Mouse (Mus musculus) forebrain, embryonic 13.5 days (tissue): ENCODE results near the gene Plcb3. TPM values are rescaled to one million over a fixed set of nuclear protein-coding genes. Genes with fewer than 3 reads are reported as not detected.

ENCODE experiments used
- ATAC-seq: fragments of 200-750 bp; cut with Nextera tagmentation; 2 replicates; pipeline ENCODE4 v1.8.0; 2017
- H3K27ac ChIP-seq: fragments of 300-500 bp; sonication (generic); 2 replicates; pipeline ENCODE4 v1.5.1; 2015; ENCODE audit warnings: inconsistent platforms, mild to moderate bottlenecking, moderate library complexity
- H3K27me3 ChIP-seq: fragments of 300-500 bp; sonication (generic); 2 replicates; pipeline ENCODE4 v1.6.1; 2015; ENCODE audit warnings: mild to moderate bottlenecking, inconsistent platforms
- H3K36me3 ChIP-seq: fragments of 300-500 bp; sonication (generic); 2 replicates; pipeline ENCODE4 v1.6.1; 2015; ENCODE audit warnings: mild to moderate bottlenecking, inconsistent platforms; ENCODE audit not compliant: poor library complexity, severe bottlenecking
- H3K4me1 ChIP-seq: fragments of 300-500 bp; sonication (generic); 2 replicates; pipeline ENCODE4 v1.6.1; 2015; ENCODE audit warnings: inconsistent platforms
- H3K4me2 ChIP-seq: fragments of 300-500 bp; sonication (generic); 2 replicates; pipeline ENCODE4 v1.6.1; 2015; ENCODE audit warnings: inconsistent platforms, mild to moderate bottlenecking, moderate library complexity
- H3K4me3 ChIP-seq: fragments of 300-500 bp; sonication (generic); 2 replicates; pipeline ENCODE4 v1.5.1; 2015; ENCODE audit warnings: mild to moderate bottlenecking, inconsistent platforms
- H3K9ac ChIP-seq: fragments of 300-500 bp; sonication (generic); 2 replicates; pipeline ENCODE4 v1.6.1; 2015; ENCODE audit warnings: mild to moderate bottlenecking, inconsistent platforms
- H3K9me3 ChIP-seq: fragments of 300-500 bp; sonication (generic); replicated peaks from 2 replicates; pipeline ENCODE4 v1.6.1; 2016; ENCODE audit warnings: inconsistent platforms
- WGBS: fragments of 180-500 bp; shearing (Covaris S2); methylation state at CpG from one replicate; pipeline ENCODE4 v1.1.7; 2015; 5-methylcytosine and 5-hydroxymethylcytosine counted together
- polyA plus RNA-seq: library from polyadenylated mRNA; unstranded; fragments of >200 nt; fragmentation: Nextera tagmentation; extraction: Ambion mirVana; gene quantifications from 2 replicates; pipeline ENCODE4 v1.2.1, GENCODE M21; 2015

Gene Plcb3
- polyA plus RNA-seq, 1 experiment from 2014 or later, result 11.0 TPM

DNA sequence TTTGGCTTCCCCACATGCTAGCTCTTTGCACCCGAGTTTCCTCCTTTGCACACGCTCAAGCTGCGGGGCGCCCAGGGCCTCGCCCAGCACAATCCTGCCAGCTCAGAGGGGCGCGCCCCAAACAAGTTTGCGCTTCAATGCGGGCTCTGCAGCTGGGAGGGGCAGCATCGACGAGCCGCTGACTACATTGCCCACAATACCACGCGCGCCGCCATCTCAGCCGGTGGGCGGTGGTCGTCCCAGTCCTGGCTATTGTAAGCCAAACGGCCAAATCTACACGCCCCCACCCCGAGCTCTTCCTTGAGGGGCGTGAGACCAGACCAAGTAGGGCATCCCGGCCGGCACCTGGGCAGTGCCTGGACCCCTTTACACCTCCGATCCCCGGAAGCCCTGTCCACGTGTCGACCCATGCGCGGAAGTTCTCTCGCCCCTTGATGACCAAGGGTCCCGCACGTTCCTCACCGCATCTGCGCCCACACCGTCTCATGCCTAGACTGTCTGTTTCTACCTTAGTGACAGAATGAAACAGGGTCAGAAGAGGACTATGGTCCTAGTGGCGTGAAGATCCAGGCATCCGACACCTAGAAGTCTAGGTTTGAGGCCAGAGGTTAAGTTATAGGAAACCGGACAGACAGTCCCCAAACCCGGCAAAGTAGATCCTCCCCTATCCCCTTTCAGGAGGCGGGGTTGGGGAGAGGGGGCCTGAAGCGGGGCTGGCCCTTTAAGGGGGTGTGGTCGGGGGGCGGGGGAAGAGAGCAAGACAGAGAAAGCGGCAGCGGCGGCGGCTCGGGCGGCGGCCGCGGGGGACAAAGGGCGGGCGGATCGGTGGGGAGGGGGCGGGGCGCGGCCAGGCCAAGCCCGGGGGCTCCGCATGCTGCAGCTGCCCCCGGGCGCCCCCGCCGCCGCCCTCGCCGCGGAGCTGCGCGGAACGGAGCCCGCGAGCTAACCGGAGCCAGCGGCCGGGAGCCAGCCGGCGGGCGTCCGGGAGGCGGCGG lies 1.8 kb downstream of the Plcb3 start, which contains the start of gene Ppp1r14b:
Ppp1r14b (plus strand) TSS at position 758 of the 995 bp plus-strand sequence.
- peaks cover 54% of the 10 kb centered on the region for H3K4me1 ChIP-seq
- H3K4me3 ChIP-seq, result peak within 1 kb of the TSS; percentile 89
- ATAC-seq, result peak; percentile 67
- WGBS, result under 1% methylated on average over 51 of the region's 84 CpGs
- H3K27me3 ChIP-seq, result peaks cover 26% of the 10 kb centered on the region
- H3K9ac ChIP-seq, result peak within 1 kb of the TSS; percentile 88
- H3K27ac ChIP-seq, result peak within 1 kb of the TSS; percentile 96
- H3K4me2 ChIP-seq, result peak within 1 kb of the TSS; percentile 91
- peaks cover 23% of the 10 kb centered on the region for H3K36me3 ChIP-seq
- H3K9me3 ChIP-seq, result no peaks in the 10 kb centered on the region

DNA sequence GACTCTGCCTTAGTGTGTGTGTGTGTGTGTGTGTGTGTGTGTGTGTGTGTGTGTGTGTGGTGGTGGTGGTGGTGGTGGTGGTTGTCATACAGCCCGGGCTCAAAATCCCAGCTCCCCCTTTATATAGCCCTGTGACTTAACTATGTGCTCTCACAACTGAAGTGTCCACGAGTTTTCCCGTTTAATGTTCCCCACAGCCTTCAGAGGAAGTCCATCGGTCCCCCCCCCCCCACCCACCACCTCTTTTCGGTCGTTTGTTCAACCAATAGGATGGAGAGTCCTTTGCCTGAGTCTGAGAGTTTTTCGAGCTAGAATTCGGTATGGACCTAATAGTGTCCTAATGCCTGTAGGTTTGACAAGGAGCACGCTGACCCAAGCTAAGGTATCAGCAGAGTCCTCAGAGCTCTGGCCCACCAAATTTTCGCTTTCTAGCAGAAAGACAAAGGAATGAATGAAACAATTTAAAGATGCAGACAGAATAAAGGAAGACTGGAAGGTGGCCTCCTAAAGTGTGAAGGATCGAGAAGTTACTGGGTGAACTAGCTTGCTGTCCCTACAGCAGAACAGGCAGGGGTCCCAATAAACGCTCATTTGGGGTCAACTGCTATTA lies 2.6 kb downstream of the Plcb3 start:
- 33% methylated on average over 12 of the region's 12 CpGs for WGBS
- H3K4me2 ChIP-seq, result peak overlapping the region; percentile 91
- ATAC-seq, result no peak
- peaks cover 52% of the 10 kb centered on the region for H3K4me1 ChIP-seq
- H3K9ac ChIP-seq, result peak overlapping the region; percentile 88; the same call in 1 of the 2 replicates
- H3K27ac ChIP-seq, result no peak overlapping the region
- no peaks in the 10 kb centered on the region for H3K9me3 ChIP-seq
- peaks cover 35% of the 10 kb centered on the region for H3K27me3 ChIP-seq
- H3K36me3 ChIP-seq, result peaks cover 21% of the 10 kb centered on the region
- H3K4me3 ChIP-seq, result peak overlapping the region; percentile 89

DNA sequence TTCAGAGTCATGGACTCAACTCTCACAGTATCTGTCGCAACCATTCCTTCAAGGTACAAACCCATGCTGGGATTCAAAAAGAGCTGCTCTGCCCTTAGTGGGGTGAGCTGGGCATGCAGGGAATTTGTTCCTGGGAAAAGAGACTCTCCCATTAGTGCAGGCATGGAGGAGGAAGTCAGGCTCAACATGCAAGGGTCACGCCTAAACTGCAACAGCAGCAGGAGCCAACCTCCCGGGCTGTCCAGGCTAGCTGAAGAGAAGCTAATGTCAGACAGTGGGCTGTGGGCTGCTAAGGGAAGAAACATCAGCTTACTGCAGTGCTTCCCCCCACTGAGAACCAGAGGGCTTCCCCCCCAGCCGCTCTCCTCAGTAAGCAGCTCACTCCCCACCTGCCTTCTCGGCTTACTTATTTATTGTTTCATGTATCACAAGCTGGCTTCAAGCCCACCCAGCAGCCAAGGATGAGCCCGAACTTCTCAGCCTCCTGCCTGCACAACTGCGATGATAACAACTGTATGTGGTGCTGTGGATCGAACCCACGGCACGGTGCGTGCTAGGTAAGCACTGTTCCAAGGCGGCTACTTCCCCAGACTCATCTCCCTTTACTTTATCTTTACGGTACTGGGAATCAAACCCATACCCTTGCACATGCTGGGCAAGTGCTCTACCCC lies 3.9 kb downstream of the Plcb3 start:
- no peak overlapping the region for H3K27ac ChIP-seq
- H3K9me3 ChIP-seq, result no peaks in the 10 kb centered on the region
- no peak overlapping the region for H3K9ac ChIP-seq
- peaks cover 8% of the 10 kb centered on the region for H3K36me3 ChIP-seq
- ATAC-seq, result no peak
- no peak overlapping the region for H3K4me3 ChIP-seq
- H3K4me2 ChIP-seq, result no peak overlapping the region
- peaks cover 45% of the 10 kb centered on the region for H3K27me3 ChIP-seq
- peaks cover 42% of the 10 kb centered on the region for H3K4me1 ChIP-seq
- 85% methylated on average over 13 of the region's 13 CpGs for WGBS

DNA sequence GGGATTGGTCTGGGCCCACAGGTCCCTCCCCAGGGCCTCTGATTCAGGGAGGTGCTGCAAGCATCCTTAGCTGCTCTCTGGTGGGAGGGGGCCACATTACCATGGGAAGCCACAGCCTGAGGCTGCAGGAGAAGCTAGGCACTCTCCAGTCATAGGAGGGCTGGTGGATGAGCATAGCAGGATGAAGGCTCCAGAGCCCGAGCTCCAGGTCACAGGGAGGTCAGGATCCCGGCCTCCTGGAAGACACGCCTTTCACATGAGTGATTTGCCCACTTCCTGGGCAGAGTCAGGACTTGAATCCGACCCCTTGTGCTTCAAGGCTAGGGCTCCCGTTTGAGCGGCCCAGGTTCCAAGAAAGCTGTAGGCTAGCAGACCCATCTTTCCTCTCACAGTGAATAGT lies 4.6 kb downstream of the Plcb3 start:
- Histone ChIP-seq H3K4me3 (no peak overlapping the region), H3K9me3 (no peaks in the 10 kb centered on the region), H3K4me2 (no peak overlapping the region), H3K27ac (no peak overlapping the region), H3K9ac (no peak overlapping the region), H3K4me1 (peaks cover 35% of the 10 kb centered on the region), H3K36me3 (peaks cover 2% of the 10 kb centered on the region), H3K27me3 (peaks cover 45% of the 10 kb centered on the region)
- ATAC-seq, result no peak
- WGBS, result 47% methylated on average over 6 of the region's 6 CpGs

DNA sequence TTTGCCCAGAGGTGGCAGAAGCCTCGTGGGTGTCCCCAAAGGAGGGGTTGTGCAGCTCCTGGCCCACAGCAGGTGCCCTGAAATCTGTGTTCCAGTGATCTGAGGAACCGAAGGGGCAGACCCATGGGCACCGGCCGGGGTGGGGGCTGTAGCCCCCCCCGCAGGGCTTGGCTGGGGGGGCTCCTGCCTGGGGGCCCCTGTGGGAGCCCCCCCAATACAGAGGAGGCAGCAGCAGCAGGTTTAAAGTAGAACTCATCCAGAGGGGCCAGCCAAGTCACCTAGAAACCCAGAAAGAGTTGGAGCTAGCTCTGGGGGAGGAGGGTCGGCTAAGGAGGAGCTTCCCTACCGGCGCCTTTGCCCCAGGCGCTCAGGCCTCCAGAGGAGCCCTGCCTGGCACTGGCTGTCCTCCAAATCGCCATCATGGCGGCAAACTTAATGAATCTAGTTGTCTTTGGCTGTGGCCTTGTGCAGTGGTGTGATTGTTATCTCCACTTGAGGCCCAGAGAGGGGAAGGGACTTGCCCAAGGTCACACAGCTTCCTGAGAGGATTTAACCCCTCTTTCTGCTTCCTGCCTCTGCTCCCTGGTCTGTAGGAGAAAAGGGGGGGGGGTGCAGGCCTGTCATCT lies 5.7 kb downstream of the Plcb3 start:
- peak overlapping the region; percentile 40 for H3K9ac ChIP-seq
- no peak overlapping the region for H3K4me3 ChIP-seq

DNA sequence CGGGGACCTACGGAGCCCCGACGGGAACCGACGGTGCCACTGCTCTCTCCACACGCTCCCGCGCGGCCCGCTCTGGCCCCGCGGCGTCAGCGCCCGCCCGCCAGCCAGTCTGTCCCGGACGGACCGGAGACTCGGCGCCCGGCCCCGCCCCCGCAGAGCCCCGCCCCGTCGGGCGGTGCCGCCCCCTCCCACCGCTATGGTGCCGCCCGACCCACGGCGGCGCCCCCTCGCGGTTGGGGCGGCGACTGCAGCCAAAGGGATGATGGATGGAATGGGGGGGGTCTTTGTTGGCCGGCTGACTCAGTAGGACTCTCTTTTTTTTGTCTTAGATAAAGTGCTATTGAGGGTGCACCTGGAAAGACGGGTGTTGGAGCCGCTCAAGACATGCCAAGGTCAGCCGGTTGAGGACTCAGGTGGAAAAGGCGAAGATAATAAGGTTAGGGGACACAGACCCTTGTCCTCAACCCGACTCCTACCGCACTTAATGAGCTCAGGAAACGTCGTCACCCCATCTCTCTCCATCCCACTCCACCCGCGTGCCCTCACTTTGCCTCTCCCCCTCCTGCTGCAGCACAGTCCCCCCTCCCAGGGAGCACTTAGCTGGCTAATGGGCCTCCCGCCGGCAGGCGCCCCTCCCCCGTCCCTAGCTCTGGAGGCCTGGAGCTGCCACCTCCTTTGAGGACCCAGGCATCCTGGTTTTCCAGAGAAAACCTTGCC lies 6.4 kb downstream of the Plcb3 start:
- 2% methylated on average over 55 of the region's 55 CpGs for WGBS
- Histone ChIP-seq H3K4me1 (peaks cover 29% of the 10 kb centered on the region), H3K9me3 (no peaks in the 10 kb centered on the region), H3K4me2 (peak overlapping the region; percentile 60), H3K4me3 (peak overlapping the region; percentile 42), H3K27me3 (peaks cover 45% of the 10 kb centered on the region), H3K36me3 (no peaks in the 10 kb centered on the region), H3K27ac (no peak overlapping the region), H3K9ac (peak overlapping the region; percentile 61)
- ATAC-seq, result peak; percentile 13; the same call in 1 of the 2 replicates

More for the DNA sequence above, 5.7 kb downstream of the Plcb3 start:
- H3K36me3 ChIP-seq, result no peaks in the 10 kb centered on the region
- WGBS, result 10% methylated on average over 11 of the region's 11 CpGs
- H3K27ac ChIP-seq, result no peak overlapping the region; the same call in 1 of the 2 replicates
- peaks cover 45% of the 10 kb centered on the region for H3K27me3 ChIP-seq
- no peaks in the 10 kb centered on the region for H3K9me3 ChIP-seq
- H3K4me2 ChIP-seq, result peak overlapping the region; percentile 60
- H3K4me1 ChIP-seq, result peaks cover 29% of the 10 kb centered on the region
- ATAC-seq, result no peak

DNA sequence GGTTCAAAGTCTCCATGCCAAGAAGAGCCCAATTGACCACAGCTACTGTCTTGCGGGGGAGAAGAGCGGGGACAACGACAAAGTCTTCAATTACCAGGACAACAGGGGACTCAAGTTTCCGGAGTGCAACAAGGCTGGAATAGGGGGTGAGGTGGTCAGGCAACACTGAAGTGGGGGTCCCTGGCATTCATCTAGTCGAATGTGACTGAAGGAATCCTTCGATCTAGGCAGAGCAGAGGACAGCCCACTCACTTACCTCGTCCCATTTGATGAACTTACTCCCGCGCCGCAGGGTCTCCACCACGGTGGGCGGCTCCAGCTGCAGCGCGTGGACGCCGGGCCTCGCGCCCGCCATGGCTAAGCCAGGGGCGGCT lies 7.0 kb downstream of the Plcb3 start:
- WGBS, result 1% methylated on average over 19 of the region's 20 CpGs
- no peak; the same call in 1 of the 2 replicates for ATAC-seq

DNA sequence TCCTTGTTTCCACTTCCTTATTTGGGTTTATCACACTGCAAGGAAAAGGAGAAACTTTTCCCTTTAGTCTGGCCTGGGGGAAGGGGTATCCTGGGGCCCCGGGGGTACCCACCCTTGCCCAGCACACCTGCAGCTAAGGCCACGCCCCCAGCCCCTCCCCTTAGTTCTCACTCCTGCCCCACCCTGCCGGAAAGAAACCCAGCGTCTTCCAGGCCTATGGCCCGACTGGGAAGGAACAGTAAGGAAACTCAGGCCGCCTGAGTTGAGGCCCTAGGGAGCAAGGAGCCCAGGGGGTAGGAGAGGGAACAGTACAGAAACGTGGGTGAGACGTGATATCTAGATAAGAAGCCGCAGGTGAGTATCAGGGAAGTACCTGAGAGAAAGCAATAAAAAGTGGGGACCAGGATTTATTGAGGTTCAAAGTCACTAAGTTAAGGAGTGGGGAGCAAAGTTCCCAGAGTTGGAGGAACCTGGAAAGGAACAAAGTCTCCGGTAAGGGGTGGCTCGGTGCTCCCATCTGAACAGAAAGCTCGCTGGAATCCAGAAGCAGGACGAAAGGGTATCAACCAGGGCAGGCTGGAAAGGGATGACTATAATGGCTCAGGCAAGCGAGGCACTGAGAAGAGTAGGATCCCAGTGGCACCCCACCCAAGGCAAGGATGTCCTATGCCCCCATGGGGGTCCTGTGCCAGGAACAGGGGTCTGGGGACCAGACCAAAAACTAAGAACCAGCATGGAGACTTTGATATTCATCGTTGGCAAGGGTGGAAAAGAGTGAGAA lies 7.6 kb downstream of the Plcb3 start:
- Histone ChIP-seq H3K4me3 (peak overlapping the region; percentile 42), H3K4me1 (peaks cover 24% of the 10 kb centered on the region), H3K27ac (no peak overlapping the region), H3K36me3 (no peaks in the 10 kb centered on the region; the same call in 1 of the 2 replicates), H3K9me3 (no peaks in the 10 kb centered on the region), H3K27me3 (peaks cover 45% of the 10 kb centered on the region), H3K4me2 (peak overlapping the region; percentile 60), H3K9ac (peak overlapping the region; percentile 61; the same call in 1 of the 2 replicates)
- 14% methylated on average over 15 of the region's 15 CpGs for WGBS
- no peak for ATAC-seq

More for the DNA sequence above, 7.0 kb downstream of the Plcb3 start:
- Histone ChIP-seq H3K4me1 (peaks cover 29% of the 10 kb centered on the region), H3K9ac (peak overlapping the region; percentile 61), H3K36me3 (no peaks in the 10 kb centered on the region; the same call in 1 of the 2 replicates), H3K9me3 (no peaks in the 10 kb centered on the region), H3K4me3 (peak overlapping the region; percentile 42), H3K27ac (no peak overlapping the region), H3K4me2 (peak overlapping the region; percentile 60), H3K27me3 (peaks cover 45% of the 10 kb centered on the region)

DNA sequence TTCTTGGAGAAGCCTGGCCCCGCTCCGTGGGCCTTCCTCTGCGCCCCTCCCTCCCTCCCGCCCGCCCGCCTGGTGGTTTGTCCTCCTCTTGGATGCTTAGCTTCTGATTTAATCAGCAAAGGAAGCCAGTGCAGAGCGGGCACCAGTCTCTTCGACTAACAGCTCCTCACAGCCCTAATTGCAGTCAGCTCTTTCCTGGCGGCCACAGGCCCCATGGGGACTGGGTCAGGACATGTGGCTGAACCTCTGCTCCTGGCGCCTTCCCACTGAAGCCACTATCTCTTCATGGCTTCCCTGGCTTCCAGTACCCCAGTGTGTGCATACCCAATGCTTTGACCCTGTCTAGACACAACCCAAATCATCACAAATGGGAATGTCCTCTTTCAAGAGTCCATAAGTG lies 19.8 kb downstream of the Plcb3 start:
- Histone ChIP-seq H3K4me1 (peaks cover 14% of the 10 kb centered on the region), H3K9ac (no peak overlapping the region), H3K9me3 (no peaks in the 10 kb centered on the region), H3K27me3 (no peaks in the 10 kb centered on the region), H3K4me2 (no peak overlapping the region), H3K27ac (no peak overlapping the region), H3K36me3 (peaks cover 22% of the 10 kb centered on the region; the same call in 1 of the 2 replicates), H3K4me3 (no peak overlapping the region)
- ATAC-seq, result no peak
- 81% methylated on average over 10 of the region's 10 CpGs for WGBS

DNA sequence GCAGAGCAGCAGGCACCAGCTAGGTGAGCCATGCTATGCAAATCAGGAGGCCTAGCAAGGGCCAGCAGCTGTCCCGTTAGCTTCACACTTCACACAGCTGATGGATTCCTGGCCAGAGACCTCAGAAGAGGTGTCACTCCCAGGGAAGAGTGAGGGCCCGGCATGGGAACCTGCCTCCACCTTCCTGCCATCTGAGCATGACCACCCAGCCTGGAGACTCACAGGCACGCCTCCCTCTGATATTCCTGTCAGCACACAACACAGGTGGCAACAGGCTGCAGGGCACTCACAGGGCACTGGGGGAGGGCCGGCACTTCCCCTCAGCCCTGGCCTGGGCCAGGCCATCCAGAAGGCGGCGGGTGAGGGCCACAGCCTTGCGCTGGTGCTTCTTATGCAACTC lies 20.8 kb downstream of the Plcb3 start:
- no peaks in the 10 kb centered on the region for H3K27me3 ChIP-seq
- no peak overlapping the region for H3K4me3 ChIP-seq
- ATAC-seq, result no peak
- H3K4me1 ChIP-seq, result peaks cover 17% of the 10 kb centered on the region
- peaks cover 22% of the 10 kb centered on the region; the same call in 1 of the 2 replicates for H3K36me3 ChIP-seq
- H3K27ac ChIP-seq, result no peak overlapping the region
- H3K9ac ChIP-seq, result no peak overlapping the region
- 86% methylated on average over 7 of the region's 7 CpGs for WGBS
- no peak overlapping the region for H3K4me2 ChIP-seq
- no peaks in the 10 kb centered on the region for H3K9me3 ChIP-seq
